10 mouse cellular contexts compared by ENCODE assay signal in genomic region chr5:20884036-20884620, GRCm38 (mm10). TPM values are rescaled to one million over a fixed set of nuclear protein-coding genes. Genes with fewer than 3 reads are reported as not detected.
DNase-seq lines count a peak whose midpoint lies in the region; ATAC-seq and TF ChIP-seq lines count a peak whose summit lies in the region.
"Had no signal": no experiment of that assay in that cellular context is flagged by ENCODE, and none has a peak within 500 bp of the region (broad histone marks: within the 10 kb centered on the region; RNA-seq: fewer than 3 reads in every experiment).

No protein-coding gene starts in this region.

- no peak for DNase-seq in heart, embryonic 10.5 days (ENCODE audit: low spot score)
- no peak for DNase-seq in heart, postnatal 10 days
- no peak for DNase-seq in neural tube, embryonic 11.5 days (ENCODE audit: low spot score)
- DNase-seq in neural tube, embryonic 10.5 days (ENCODE audit: extremely low spot score, low spot score): no peak
- no peak for DNase-seq in limb, embryonic 14.5 days (ENCODE audit: low spot score)
- no peak for DNase-seq in left cerebral cortex, adult 9 months (ENCODE audit: low spot score in 2 of 2)
- no peak for DNase-seq in cerebellum, adult 8-10 months
- no peak for DNase-seq in urinary bladder, adult 18-20 months (ENCODE audit: low spot score in 2 of 2)
- DNase-seq: heart, postnatal 36 days had no signal

- ATAC-seq in neural tube, embryonic 11.5 days (ENCODE audit: insufficient read depth, low FRiP score, low TSS enrichment): no peak
- no peak for ATAC-seq in limb, embryonic 14.5 days (ENCODE audit: low FRiP score, low read depth)
- ATAC-seq: CD4-positive, CD25-positive, alpha-beta regulatory T cell, adult 4 months had no signal

- peaks cover 21% of the 10 kb centered on the region for H3K36me3 ChIP-seq in heart, embryonic 10.5 days
- H3K36me3 ChIP-seq in neural tube, embryonic 11.5 days (ENCODE audit: control insufficient read depth, insufficient read depth, low read length): no peaks in the 10 kb centered on the region
- H3K36me3 ChIP-seq in limb, embryonic 14.5 days (ENCODE audit: control insufficient read depth, insufficient read depth, low read length): peaks cover 5% of the 10 kb centered on the region

- H3K4me3 ChIP-seq in heart, embryonic 10.5 days: peak overlapping the region; percentile 94; the same call in 1 of the 2 replicates
- no peak overlapping the region for H3K4me3 ChIP-seq in neural tube, embryonic 11.5 days (ENCODE audit: low read depth, low read length)
- H3K4me3 ChIP-seq in limb, embryonic 14.5 days (replicated peaks; ENCODE audit: low read length): no peak overlapping the region

- H3K9me3 ChIP-seq in heart, embryonic 10.5 days: no peaks in the 10 kb centered on the region
- no peaks in the 10 kb centered on the region for H3K9me3 ChIP-seq in neural tube, embryonic 11.5 days (ENCODE audit: control insufficient read depth, low read length)
- H3K9me3 ChIP-seq in limb, embryonic 14.5 days (ENCODE audit: control insufficient read depth, low read length): no peaks in the 10 kb centered on the region

- WGBS in heart, embryonic 10.5 days: 74% methylated on average over 4 of the region's 4 CpGs
- WGBS in neural tube, embryonic 11.5 days: 80% methylated on average over 4 of the region's 4 CpGs
- WGBS in limb, embryonic 14.5 days: 78% methylated on average over 4 of the region's 4 CpGs

- H3K27me3 ChIP-seq in heart, embryonic 10.5 days (ENCODE audit: insufficient read depth, poor library complexity, severe bottlenecking): no peaks in the 10 kb centered on the region
- no peaks in the 10 kb centered on the region for H3K27me3 ChIP-seq in neural tube, embryonic 11.5 days (ENCODE audit: control insufficient read depth, insufficient read depth, low read length)
- H3K27me3 ChIP-seq in limb, embryonic 14.5 days (ENCODE audit: control insufficient read depth, insufficient read depth, low read length): no peaks in the 10 kb centered on the region

- intact Hi-C loops in heart, postnatal 10 days (cut with DNase I): loop anchor here (5.0 kb wide), 1 partner anchor 182 kb away; no protein-coding TSS in a partner anchor

- H3K27ac ChIP-seq in heart, embryonic 10.5 days: no peak overlapping the region
- no peak overlapping the region for H3K27ac ChIP-seq in neural tube, embryonic 11.5 days (ENCODE audit: low read depth, low read length)
- H3K27ac ChIP-seq in limb, embryonic 14.5 days (replicated peaks; ENCODE audit: low read depth, low read length): no peak overlapping the region

- no peak for TF ChIP-seq POLR2A in limb, embryonic 14.5 days (IDR thresholded peaks at IDR 0.05; ENCODE audit: borderline replicate concordance, extremely low read depth, insufficient read depth, insufficient read length)

- 0 out of 2 replicates have a peak overlapping the region, but pooled peaks have one; percentile 18 for H3K9ac ChIP-seq in neural tube, embryonic 11.5 days (ENCODE audit: low read length)
- no peak overlapping the region for H3K9ac ChIP-seq in limb, embryonic 14.5 days (ENCODE audit: low read depth, low read length, severe bottlenecking)

- H3K4me1 ChIP-seq in heart, embryonic 10.5 days: peaks cover 14% of the 10 kb centered on the region
- peaks cover 3% of the 10 kb centered on the region; the same call in 1 of the 2 replicates for H3K4me1 ChIP-seq in neural tube, embryonic 11.5 days (ENCODE audit: control insufficient read depth, insufficient read depth, low read length)
- H3K4me1 ChIP-seq in limb, embryonic 14.5 days (ENCODE audit: control insufficient read depth, insufficient read depth, low read length): peaks cover 19% of the 10 kb centered on the region

- peak overlapping the region; percentile 1; the same call in 1 of the 2 replicates for H3K4me2 ChIP-seq in neural tube, embryonic 11.5 days (ENCODE audit: low read depth)
- 0 out of 2 replicates have a peak overlapping the region, but pooled peaks have one; percentile 74 for H3K4me2 ChIP-seq in limb, embryonic 14.5 days (replicated peaks; ENCODE audit: low read depth, low read length, severe bottlenecking)

RNA-seq across cellular contexts. Expression of gene Tmem60, which starts 2.1 kb away (rescaled TPM):
- 53.1 and 53.7 TPM in 2 replicates for polyA plus RNA-seq in heart, embryonic 10.5 days (2016; fragmentation: Nextera tagmentation; extraction: Ambion mirVana)
- 10 to 100 TPM; 22.8 to 23.1 TPM for total RNA-seq in heart, postnatal 10 days (2021)
- 53.1 and 56.8 TPM in 2 replicates for polyA plus RNA-seq in neural tube, embryonic 11.5 days (2014; fragmentation: Nextera tagmentation; extraction: Ambion mirVana)
- 24.1 and 36.2 TPM in 2 replicates for polyA plus RNA-seq in limb, embryonic 14.5 days (2012; rRNA removed)
- polyA plus RNA-seq in limb, embryonic 14.5 days (2014; fragmentation: Nextera tagmentation; extraction: Ambion mirVana): 56.3 and 58.4 TPM in 2 replicates

RNA-seq across cellular contexts. Expression of gene Phtf2, which starts 2.2 kb away (rescaled TPM):
- 27.7 and 45.6 TPM in 2 replicates for polyA plus RNA-seq in heart, embryonic 10.5 days (2016; fragmentation: Nextera tagmentation; extraction: Ambion mirVana)
- total RNA-seq in heart, postnatal 10 days (2021): 10 to 100 TPM; 75.6 to 82.3 TPM
- 20.5 and 21.5 TPM in 2 replicates for polyA plus RNA-seq in neural tube, embryonic 11.5 days (2014; fragmentation: Nextera tagmentation; extraction: Ambion mirVana)
- polyA plus RNA-seq in limb, embryonic 14.5 days (2012; rRNA removed): 8.4 and 8.6 TPM in 2 replicates
- 14.9 and 15.5 TPM in 2 replicates for polyA plus RNA-seq in limb, embryonic 14.5 days (2014; fragmentation: Nextera tagmentation; extraction: Ambion mirVana)
